Mouse (Mus musculus) activated CD4-positive, CD25-positive, alpha-beta regulatory T cell, adult 4 months (primary cell): ENCODE measurements around the gene Tfip11. TPM values are rescaled to one million over a fixed set of nuclear protein-coding genes. Genes with fewer than 3 reads are reported as not detected.

Source experiments
- ATAC-seq: one replicate; pipeline ENCODE4 v1.8.0; 2017
- polyA plus RNA-seq, 2 experiments: library from polyadenylated mRNA; unstranded; fragments of 100-300 nt; shearing (Covaris generic); gene quantifications; one replicate each; pipeline ENCODE4 v1.2.1; 2017

Tfip11 gene
- 10 to 100 TPM; 11.8 to 18.4 TPM for polyA plus RNA-seq

DNA sequence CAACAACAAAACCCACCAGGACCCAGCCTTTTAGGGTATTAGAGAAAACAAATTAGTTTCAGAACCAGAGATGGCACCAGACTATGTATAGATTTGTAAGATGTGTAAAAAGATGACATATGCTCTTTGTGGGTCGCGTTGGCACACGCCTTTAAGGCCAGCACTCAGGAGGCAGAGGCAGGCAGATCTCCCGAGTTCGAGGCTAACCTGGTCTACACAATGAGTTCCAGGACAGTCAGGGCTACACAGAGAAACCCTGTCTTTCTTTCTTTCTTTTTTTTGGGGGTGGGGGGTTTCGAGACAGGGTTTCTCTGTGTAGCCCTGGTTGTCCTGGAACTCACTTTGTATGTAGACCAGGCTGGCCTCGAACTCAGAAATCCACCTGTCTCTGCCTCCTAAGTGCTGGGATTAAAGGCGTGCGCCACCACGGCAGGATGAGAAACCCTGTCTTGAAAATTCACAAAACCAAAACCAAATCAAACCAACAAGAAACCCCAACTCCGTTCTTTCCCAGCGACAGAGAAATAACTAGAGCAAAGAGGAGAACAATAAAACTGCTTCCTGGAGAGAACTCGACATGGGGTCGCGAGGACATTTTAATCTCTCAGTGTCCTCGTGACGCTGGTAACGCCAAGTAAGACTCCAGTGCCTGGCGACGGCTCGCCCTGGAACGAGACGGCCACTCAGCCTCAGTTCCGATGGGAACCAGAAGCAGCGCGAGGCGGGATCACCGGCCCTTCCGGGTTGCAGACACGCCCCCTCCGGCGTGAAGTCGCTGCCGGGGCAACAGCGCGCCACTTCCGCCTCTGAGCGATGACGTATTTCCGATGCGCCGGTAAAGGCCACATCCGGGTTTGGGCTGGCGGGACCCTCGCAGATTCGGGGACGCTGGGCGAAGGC is at the start of gene Tfip11:
Gene Tfip11 (plus strand): TSS at position 813 of the 900 bp plus-strand sequence.
- peak; percentile 63 for ATAC-seq

DNA sequence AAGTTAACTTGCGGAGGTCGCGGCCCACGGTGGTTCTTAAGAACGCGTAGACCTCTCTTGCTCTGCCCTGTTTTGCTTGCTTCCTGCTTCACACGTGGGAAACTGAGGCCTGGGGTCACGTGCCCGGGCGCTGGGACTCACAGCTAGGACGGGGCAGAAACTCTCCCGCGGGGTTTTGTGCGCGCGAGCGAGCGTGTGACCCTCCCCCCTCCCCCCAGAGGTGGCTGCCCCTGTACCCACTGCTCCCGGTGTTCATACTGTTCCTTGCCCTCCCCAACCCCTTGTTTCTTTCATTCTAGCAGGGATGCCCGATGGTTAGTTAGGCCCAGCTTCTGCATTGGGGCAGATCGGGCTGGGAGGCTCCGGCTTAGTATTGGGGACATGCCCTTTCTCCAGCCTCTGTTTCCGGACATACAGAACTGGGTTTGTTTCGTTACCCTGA is 49.2 kb upstream of the Tfip11 start:
- ATAC-seq = peak; percentile 0

- no peak for ATAC-seq
Measured at GRCm38 (mm10) chr5:112277906-112278470, 48.2 kb upstream of the Tfip11 start.

GRCm38 (mm10) chr5:112279181-112280021 is 46.8 kb upstream of the Tfip11 start:
- ATAC-seq = no peak

GRCm38 (mm10) chr5:112280151-112280550 is 46.0 kb upstream of the Tfip11 start:
- no peak for ATAC-seq

DNA sequence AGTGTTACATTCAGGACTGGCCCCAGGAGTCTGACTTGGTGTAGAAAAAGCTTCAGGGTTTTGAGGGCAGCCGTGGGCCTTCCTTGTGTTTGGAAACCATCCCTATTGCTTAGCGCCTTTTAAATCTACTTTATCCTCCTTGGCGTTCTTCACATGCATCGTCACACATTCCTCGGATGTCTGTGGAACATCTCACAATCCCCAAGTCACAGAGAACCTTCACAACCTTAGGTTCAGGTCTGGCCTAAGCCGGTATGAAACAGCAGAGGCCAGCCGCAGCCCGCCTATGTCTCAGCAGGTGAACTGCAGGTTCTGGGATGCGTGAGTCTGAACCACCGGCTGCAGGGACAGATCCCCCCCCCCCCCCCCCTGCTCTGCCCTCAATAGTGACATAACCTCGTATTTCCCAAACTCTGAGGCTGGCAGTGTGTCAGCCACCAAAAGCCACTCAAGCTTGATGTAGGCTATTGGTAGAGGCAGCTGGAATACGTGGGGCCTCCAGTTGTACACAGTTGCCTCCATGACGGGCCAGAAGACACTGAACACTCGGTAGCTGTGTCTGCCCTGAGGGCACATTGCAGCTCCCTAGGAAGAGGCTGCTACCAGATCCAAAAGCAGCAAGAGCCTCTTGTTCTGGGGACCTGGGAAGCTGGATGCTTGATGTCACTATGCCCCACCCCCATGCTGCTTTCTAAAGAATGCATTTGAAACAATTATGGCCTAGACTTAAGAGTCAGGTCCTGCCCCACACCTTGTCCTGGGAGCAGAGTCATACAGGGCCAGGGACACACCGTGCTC is 45.1 kb upstream of the Tfip11 start:
- ATAC-seq = no peak

- ATAC-seq = no peak
Measured at GRCm38 (mm10) chr5:112281676-112282075, 44.5 kb upstream of the Tfip11 start.

- ATAC-seq = no peak
Measured at GRCm38 (mm10) chr5:112282123-112282779, 43.9 kb upstream of the Tfip11 start.

DNA sequence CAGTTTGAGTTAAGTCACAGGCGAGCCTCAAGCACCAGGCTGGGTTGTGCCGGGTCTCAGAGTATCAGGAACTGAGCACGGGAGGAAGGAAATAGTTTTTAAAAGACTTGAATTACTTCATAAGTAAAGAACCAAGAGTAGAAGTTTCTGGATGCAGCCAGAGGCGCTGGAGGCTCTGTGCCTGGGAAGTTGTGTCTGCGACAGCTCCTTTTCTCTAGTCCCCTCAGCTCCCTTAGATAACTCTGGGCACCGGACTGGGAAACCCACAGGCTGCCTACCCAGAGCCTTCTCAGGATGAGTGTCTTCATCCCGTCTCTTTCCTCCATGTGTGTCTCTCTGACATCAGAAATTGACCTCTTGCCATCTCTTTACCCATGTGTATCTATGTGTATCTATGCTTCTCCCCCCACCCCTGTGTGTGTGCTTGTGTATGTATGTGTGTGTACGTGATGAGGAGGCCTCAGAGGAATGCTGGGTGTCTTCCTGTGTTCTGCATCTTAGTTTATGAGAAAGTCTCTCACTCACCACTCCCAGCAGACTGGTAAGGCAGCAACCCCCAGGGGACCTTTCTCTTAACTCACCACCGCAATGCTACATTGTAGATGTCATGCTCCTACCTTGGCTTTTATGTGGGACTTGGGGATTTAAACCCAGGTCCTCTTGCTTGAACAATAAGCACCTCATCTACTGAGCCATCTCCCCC is 43.2 kb upstream of the Tfip11 start:
- ATAC-seq = no peak

- ATAC-seq = no peak
Measured at GRCm38 (mm10) chr5:112283543-112284202, 42.5 kb upstream of the Tfip11 start.

DNA sequence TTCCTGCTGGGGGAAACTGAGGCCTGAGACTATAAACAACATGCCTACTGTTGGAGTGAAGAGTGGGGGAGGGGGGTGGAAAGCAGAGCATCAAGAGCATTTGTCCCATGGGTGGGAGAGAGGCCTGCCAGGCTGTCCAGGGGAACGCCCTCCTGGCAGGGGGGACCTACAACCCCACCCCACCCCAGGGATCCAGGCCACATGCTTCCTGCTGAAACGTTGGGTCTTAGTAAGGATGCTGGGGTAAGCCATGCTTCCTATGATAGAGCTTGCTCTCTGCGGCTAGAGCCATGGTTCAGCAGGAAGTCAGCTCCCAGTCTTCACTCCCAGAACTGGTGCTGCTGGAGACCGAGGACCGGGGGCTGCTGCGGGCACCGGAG is 42.0 kb upstream of the Tfip11 start:
- ATAC-seq = no peak

GRCm38 (mm10) chr5:112285548-112286085 is 40.5 kb upstream of the Tfip11 start:
- ATAC-seq = no peak

DNA sequence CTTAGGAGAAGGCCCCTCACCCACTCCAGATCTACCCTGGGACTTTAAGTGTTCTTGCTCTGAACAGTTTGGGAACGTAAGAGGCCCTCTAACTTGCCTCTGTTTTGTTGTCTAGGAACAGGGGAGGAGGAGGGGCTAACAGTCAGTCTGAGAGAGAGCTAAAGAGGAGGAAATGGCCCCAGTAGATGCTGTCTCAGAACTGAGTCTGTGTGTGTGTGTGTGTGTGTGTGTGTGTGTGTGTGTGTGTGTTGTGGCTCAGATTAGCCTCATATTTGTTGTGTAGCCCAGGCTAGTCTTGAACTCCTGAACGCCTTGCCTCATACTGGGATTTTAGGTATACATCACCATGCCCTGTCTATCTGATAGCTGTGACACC is 39.6 kb upstream of the Tfip11 start:
- ATAC-seq = peak; percentile 52

DNA sequence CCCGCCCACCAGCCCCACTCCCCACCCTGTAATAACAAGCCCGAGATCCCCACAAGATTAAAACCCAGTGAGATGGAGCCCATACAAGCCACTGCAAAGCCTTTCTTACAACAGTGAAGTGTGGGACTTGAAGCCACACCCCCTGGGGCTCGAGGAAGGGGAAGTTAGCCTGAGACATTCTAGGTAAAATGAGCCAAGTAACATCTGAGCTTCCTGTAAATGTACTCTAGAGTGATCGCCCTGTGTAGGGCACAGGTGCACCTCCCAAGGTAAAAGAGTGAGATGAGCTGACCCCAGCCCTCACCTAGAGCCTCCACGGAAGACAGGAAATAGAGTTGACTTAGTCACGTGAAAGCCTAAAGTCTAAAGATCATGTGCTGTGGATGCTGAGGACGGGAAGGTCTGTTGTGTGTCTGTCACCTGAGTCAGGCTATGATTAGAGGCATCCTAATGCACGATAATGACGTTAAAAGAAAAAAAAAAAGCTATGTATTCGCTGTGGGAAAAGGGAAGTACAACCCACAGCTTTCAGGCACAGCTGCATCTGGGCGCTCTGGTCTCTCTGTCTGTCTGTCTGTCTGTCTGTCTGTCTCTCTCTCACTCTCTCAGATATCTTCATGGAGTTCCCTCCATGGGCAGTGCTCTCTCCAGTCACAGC is 39.0 kb upstream of the Tfip11 start:
- ATAC-seq = peak; percentile 74

GRCm38 (mm10) chr5:112287652-112288051 is 38.5 kb upstream of the Tfip11 start:
- ATAC-seq = no peak

GRCm38 (mm10) chr5:112288193-112289141 is 37.7 kb upstream of the Tfip11 start:
- ATAC-seq = no peak

DNA sequence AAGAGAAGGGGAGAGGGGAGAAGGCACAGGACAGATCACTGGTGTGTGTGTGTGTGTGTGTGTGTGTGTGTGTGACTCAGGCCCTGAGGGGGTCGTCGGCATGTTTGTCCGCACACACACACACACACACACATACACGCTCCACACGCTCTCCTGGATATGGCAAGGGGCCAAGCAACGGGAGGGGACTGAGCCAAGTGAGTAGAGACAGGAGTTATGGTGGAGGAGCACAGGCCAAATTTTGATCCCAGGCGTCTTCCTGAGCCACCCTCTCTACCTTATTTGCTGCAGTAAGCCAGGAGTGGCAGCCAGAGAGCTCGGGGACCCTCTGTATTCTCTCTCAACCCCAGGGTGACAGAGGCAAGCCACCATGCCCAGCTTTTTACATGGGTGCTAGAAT is 36.9 kb upstream of the Tfip11 start:
- no peak for ATAC-seq

DNA sequence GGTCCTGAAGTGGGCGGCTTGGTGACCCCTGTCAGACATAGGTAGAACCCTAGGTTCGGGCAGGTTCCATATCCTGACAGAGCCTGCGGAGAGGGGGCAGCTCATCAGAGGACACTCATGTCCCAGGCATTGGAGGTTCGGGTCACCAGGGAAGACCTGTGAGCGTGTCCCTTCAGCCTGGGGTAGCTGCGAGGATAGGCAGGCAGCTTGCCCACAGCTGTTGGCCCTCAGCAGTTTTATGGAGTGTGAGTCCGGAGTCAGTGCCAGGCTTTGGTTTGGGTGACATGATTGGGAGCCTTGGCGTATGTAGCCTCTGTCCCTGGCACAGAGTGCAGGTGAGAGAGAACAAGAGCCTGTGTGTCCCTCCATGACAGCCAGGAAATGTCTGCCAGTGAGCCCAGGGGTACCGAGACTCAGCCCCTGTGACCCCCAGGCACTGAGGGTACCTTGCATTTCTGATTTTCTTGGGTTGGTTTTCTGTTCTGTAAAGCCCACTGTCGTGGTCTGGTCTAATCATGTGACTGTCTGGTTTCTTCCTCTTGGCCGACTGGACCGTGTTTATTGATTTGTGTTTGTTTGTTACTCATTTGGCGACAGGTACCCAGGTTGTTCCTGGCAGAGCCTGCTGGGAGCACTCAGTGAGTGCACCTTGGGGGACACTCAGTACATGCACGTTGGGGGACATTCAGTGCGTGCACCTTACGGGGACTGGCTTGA is 36.2 kb upstream of the Tfip11 start:
- no peak for ATAC-seq
